Mouse (Mus musculus) liver, adult (tissue): Measurements from ENCODE around the gene Rin3.

Source experiments
- GATA4 ChIP-seq: IDR thresholded peaks from 2 replicates; pipeline ENCODE4 v1.6.1; 2014; ENCODE audit warnings: mild to moderate bottlenecking, low read length; ENCODE audit not compliant: insufficient replicate concordance

Gene Rin3

GRCm38 (mm10) chr12:102266433-102266832 lies 16.4 kb upstream of the Rin3 start:
- TF ChIP-seq GATA4 = no peak

DNA sequence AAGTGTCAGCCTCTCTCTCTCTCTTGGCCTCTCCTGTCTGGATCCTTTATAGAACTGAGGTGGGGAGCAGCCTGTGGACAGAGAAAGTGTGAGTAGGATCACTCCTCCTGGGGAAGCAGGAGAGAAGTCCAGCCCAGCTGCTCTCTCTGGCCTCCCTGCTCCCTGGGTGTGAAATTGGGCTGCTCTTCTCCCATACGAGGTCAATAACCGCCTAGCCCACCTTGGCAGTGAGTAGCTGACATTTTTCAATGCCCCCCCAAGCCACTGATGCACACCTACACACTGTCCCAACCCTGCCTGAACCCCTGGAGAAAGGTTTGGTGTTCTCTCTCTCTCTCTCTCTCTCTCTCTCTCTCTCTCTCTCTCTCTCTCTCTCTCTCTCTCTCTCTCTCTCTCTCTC lies 13.7 kb upstream of the Rin3 start:
- no peak for TF ChIP-seq GATA4

GRCm38 (mm10) chr12:102270776-102271405 lies 12.0 kb upstream of the Rin3 start:
- TF ChIP-seq GATA4 = no peak

GRCm38 (mm10) chr12:102271447-102271846 lies 11.4 kb upstream of the Rin3 start:
- TF ChIP-seq GATA4 = no peak

GRCm38 (mm10) chr12:102275833-102276443 lies 6.9 kb upstream of the Rin3 start:
- no peak for TF ChIP-seq GATA4

DNA sequence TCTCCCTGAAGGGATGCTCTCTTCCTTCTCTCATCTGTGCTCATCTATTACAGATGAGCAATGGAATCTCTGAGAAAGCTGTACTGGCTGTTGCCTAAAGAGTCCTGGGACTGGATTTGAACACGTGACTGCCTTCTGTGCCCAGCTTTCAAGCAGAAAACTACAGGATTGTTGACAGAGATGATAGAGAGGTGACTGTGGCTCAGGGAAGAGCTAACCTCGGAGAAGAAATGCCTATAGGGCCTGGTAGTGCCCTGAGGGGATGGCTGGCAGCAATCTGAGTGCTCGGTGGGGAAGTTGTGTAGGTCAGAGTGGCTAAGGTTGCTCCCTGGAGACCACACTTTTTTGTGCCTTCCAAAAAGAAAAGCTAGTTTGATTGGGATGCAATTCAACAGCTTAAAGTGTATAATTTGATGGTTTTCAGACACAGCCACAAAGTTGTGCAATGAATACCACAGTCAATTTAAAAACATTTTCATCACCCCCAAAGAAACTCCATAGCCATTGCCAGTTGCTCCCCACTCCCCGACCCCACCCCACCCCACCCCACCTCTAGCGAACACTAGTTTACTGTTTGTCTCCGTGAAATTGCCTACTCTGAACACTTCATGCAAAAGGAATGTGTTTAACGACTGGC lies 1.9 kb upstream of the Rin3 start:
- no peak for TF ChIP-seq GATA4

- TF ChIP-seq GATA4 = no peak
Measured at GRCm38 (mm10) chr12:102282126-102282525, 722 bp upstream of the Rin3 start.

DNA sequence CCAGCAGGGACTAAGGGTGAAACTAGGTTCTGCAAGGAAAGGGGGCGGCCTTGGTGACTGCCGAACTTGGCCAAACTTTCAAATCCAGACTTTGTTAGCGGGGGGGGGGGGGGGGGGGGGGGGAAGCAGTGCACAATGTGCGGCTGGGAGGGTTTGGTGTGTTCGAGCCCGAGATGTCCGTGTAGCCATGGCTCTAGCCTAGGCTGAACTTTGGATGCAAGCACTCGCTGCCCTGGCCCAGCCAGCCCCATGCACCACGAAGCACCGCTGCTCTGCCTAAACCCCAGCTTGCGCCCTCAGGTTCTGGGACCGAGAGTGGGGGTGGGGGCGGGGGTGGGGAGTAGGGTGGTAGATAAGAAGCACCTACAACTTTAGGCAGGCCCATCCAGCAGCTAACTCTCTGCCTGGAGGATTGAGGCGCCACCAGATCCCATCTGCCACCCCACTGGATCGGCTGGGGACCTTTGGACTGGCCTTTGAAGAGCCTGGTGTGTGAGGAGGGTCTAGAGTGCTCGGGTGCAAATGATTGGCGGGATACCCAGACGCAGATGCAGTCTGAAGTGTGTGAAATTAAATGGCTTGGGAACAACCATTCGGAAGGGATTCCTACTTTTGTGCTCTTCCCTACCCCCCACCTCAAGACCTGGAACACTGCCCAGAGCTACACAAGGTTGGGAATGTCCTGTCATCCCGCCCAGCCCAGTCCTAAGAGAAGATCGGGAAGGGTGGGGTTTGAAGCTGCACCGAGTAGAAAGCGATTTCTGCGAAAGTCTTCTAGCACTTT lies 827 bp downstream of the Rin3 start:
- TF ChIP-seq GATA4 = no peak

GRCm38 (mm10) chr12:102284267-102284610 lies 1.4 kb downstream of the Rin3 start:
- TF ChIP-seq GATA4 = no peak

DNA sequence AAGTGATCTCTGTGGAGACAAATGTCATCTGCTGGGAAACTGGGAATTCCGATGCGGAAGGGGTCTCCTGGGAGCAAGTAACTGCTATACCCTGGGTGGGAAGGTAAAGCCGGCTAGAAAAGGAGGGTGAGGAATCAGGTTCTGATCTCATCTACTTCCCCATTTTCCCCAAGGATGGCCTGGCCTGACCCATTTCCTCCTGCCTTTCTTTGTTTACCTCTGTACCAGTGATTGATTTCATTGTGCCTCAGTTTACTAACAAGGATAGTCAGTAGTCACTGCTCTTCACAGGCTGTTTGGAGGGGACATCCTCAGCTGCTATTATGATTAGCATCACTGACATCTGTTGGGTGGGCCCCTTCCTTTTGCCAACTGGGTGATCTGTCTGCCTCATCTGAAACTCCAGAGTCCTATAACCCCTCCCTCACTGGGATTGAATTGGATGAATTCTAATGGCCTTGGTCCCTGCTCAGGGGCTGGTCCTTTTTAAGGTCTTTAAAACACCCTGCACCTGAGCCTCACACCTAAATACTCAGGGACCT lies 1.8 kb downstream of the Rin3 start:
- no peak for TF ChIP-seq GATA4

DNA sequence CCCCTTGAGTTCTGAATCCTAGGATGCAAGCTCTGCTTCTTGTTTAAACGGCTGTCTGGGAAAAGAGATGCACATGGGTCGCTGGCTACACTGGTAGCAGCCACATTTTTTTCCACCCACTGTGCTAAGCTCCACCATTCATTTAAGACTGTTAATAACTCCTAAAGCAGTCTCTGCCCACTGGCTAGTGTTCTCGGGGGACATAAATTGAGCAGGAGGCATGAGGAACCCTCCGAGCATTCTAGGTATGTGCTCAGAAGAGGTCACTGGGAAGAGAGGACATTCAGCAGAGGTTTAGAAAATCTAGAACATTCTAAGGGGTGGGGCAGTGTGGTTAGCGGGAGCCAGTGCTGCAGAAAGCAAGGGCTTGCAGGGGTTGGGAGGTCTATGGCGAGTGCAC lies 2.5 kb downstream of the Rin3 start:
- TF ChIP-seq GATA4 = no peak

- no peak for TF ChIP-seq GATA4
Measured at GRCm38 (mm10) chr12:102285779-102286178, 2.9 kb downstream of the Rin3 start.

DNA sequence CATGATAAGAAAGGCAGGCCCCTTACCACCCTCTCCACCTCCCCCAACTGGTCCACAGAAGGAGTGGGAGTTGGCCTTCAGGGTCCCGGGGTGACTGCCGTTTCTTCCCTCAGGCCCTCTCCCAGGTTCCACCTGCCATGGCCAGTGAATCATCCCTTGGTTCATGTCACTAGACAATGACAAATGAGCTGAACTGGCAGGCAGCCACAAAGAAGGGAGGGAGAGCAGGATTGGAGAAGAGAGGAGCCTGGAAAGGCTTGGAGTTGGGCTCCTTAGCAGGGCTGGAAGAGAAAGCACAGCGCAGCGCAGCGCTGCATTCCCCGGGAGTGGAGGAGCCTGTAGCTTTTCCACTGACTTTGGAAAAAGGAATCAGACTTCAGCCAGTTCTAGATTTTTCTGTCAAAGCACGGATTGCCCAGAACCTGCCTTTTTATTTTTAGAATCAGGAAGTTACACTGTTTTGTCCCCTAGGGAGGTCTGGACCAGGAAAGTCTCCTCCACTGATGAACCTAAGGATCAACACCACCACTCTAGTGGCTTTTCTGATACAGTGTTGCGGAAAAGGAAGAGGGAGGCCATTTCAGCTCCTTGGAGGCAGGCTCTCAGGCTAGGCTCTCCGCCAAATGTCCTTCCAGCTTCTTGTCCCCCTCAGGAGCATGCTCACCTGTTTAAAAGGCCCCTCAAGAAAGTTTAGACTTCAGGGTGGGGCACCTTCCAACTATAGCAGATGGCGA lies 4.0 kb downstream of the Rin3 start:
- TF ChIP-seq GATA4 = peak; percentile 18; the same call in 1 of the 2 replicates

- TF ChIP-seq GATA4 = no peak
Measured at GRCm38 (mm10) chr12:102287904-102288602, 5.2 kb downstream of the Rin3 start.
